Mouse (Mus musculus): ENCODE measurements at regions not wholly inside any gene's neighbourhood (a gene's known extent, or its start where the extent isn't known, plus 50 kb on each side); places are given as distances from the start of the nearest gene placed in this dataset.

GRCm38 (mm10) chr15:6029214-6029613 lies 270.4 kb upstream of the Dab2 start:
- WGBS: 81% methylated on average over 1 of the region's 1 CpGs
- Histone ChIP-seq H3K9ac (ENCODE audit: low read depth, low read length) (no peak overlapping the region), H3K27me3 (ENCODE audit: control insufficient read depth, insufficient read depth, low read length) (no peaks in the 10 kb centered on the region), H3K36me3 (ENCODE audit: control insufficient read depth, insufficient read depth, low read length) (no peaks in the 10 kb centered on the region), H3K4me3 (ENCODE audit: low read length) (no peak overlapping the region), H3K9me3 (ENCODE audit: control insufficient read depth, low read length) (no peaks in the 10 kb centered on the region), H3K27ac (ENCODE audit: low read depth, low read length) (no peak overlapping the region), H3K4me2 (replicated peaks; ENCODE audit: low read depth, low read length) (no peak overlapping the region), H3K4me1 (ENCODE audit: control insufficient read depth, insufficient read depth, low read length) (no peaks in the 10 kb centered on the region)
- no peak for ATAC-seq (ENCODE audit: low FRiP score, low TSS enrichment)

- H3K4me3 ChIP-seq (ENCODE audit: low read length): no peak overlapping the region
- H3K9me3 ChIP-seq (ENCODE audit: control insufficient read depth, low read length): no peaks in the 10 kb centered on the region
- no peak for ATAC-seq (ENCODE audit: low FRiP score, low TSS enrichment)
- no peaks in the 10 kb centered on the region for H3K36me3 ChIP-seq (ENCODE audit: control insufficient read depth, insufficient read depth, low read length)
- H3K4me1 ChIP-seq (ENCODE audit: control insufficient read depth, insufficient read depth, low read length): no peaks in the 10 kb centered on the region
- WGBS: 78% methylated on average over 5 of the region's 5 CpGs
- H3K27ac ChIP-seq (ENCODE audit: low read depth, low read length): no peak overlapping the region
- no peak overlapping the region for H3K9ac ChIP-seq (ENCODE audit: low read depth, low read length)
- H3K27me3 ChIP-seq (ENCODE audit: control insufficient read depth, insufficient read depth, low read length): no peaks in the 10 kb centered on the region
- no peak overlapping the region for H3K4me2 ChIP-seq (replicated peaks; ENCODE audit: low read depth, low read length)
Observed at GRCm38 (mm10) chr15:6030396-6030795, 269.2 kb upstream of the Dab2 start.

DNA sequence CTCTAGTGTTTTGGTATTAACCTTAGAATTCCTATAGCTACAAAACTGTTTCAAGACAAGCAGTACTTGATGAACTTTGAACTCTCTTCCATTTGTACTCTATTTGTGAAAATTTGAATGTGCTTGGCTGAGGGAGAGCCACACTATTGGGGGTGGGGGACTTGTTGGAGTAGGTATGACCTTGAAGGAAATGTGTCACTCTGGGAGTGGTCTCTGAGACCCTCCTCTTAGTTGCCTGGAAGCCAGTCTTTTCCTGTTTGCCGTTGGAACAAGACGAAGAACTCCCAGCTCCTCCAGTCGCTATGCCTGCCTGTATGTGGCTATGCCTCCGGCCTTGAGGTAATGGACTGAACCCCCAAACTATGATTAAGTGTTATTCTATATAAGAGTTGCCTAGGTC lies 265.4 kb upstream of the Dab2 start:
- H3K27me3 ChIP-seq (ENCODE audit: control insufficient read depth, insufficient read depth, low read length): no peaks in the 10 kb centered on the region
- no peak overlapping the region for H3K4me2 ChIP-seq (replicated peaks; ENCODE audit: low read depth, low read length)
- WGBS: 95% methylated on average over 4 of the region's 4 CpGs
- H3K4me1 ChIP-seq (ENCODE audit: control insufficient read depth, insufficient read depth, low read length): no peaks in the 10 kb centered on the region
- no peak for ATAC-seq (ENCODE audit: low FRiP score, low TSS enrichment)
- H3K27ac ChIP-seq (ENCODE audit: low read depth, low read length): no peak overlapping the region
- no peak overlapping the region for H3K9ac ChIP-seq (ENCODE audit: low read depth, low read length)
- H3K9me3 ChIP-seq (ENCODE audit: control insufficient read depth, low read length): no peaks in the 10 kb centered on the region
- H3K4me3 ChIP-seq (ENCODE audit: low read length): no peak overlapping the region
- no peaks in the 10 kb centered on the region for H3K36me3 ChIP-seq (ENCODE audit: control insufficient read depth, insufficient read depth, low read length)

GRCm38 (mm10) chr15:6044511-6045256 lies 254.9 kb upstream of the Dab2 start:
- H3K36me3 ChIP-seq (ENCODE audit: control insufficient read depth, insufficient read depth, low read length): no peaks in the 10 kb centered on the region
- no peaks in the 10 kb centered on the region for H3K9me3 ChIP-seq (ENCODE audit: control insufficient read depth, low read length)
- no peaks in the 10 kb centered on the region for H3K27me3 ChIP-seq (ENCODE audit: control insufficient read depth, insufficient read depth, low read length)
- WGBS: 39% methylated on average over 10 of the region's 10 CpGs
- H3K27ac ChIP-seq (ENCODE audit: low read depth, low read length): no peak overlapping the region
- H3K4me3 ChIP-seq (ENCODE audit: low read length): no peak overlapping the region
- H3K9ac ChIP-seq (ENCODE audit: low read depth, low read length): no peak overlapping the region
- H3K4me1 ChIP-seq (ENCODE audit: control insufficient read depth, insufficient read depth, low read length): no peaks in the 10 kb centered on the region
- H3K4me2 ChIP-seq (replicated peaks; ENCODE audit: low read depth, low read length): no peak overlapping the region
- ATAC-seq (ENCODE audit: low FRiP score, low TSS enrichment): no peak

- Histone ChIP-seq H3K36me3 (ENCODE audit: control insufficient read depth, insufficient read depth, low read length) (no peaks in the 10 kb centered on the region), H3K9me3 (ENCODE audit: control insufficient read depth, low read length) (no peaks in the 10 kb centered on the region), H3K27me3 (ENCODE audit: control insufficient read depth, insufficient read depth, low read length) (no peaks in the 10 kb centered on the region), H3K27ac (ENCODE audit: low read depth, low read length) (no peak overlapping the region), H3K9ac (ENCODE audit: low read depth, low read length) (no peak overlapping the region), H3K4me2 (replicated peaks; ENCODE audit: low read depth, low read length) (no peak overlapping the region), H3K4me1 (ENCODE audit: control insufficient read depth, insufficient read depth, low read length) (no peaks in the 10 kb centered on the region), H3K4me3 (ENCODE audit: low read length) (no peak overlapping the region)
- no peak for ATAC-seq (ENCODE audit: low FRiP score, low TSS enrichment)
- WGBS: 88% methylated on average over 3 of the region's 3 CpGs
Observed at GRCm38 (mm10) chr15:6055703-6056102, 243.9 kb upstream of the Dab2 start.

- Histone ChIP-seq H3K9me3 (ENCODE audit: control insufficient read depth, low read length) (no peaks in the 10 kb centered on the region), H3K27me3 (ENCODE audit: control insufficient read depth, insufficient read depth, low read length) (no peaks in the 10 kb centered on the region), H3K4me3 (ENCODE audit: low read length) (no peak overlapping the region), H3K9ac (ENCODE audit: low read depth, low read length) (no peak overlapping the region), H3K36me3 (ENCODE audit: control insufficient read depth, insufficient read depth, low read length) (no peaks in the 10 kb centered on the region), H3K4me1 (ENCODE audit: control insufficient read depth, insufficient read depth, low read length) (no peaks in the 10 kb centered on the region), H3K27ac (ENCODE audit: low read depth, low read length) (no peak overlapping the region), H3K4me2 (replicated peaks; ENCODE audit: low read depth, low read length) (no peak overlapping the region; the same call in 1 of the 2 replicates)
- ATAC-seq (ENCODE audit: low FRiP score, low TSS enrichment): no peak
- WGBS: 56% methylated on average over 11 of the region's 11 CpGs
Observed at GRCm38 (mm10) chr15:6056887-6057626, 242.5 kb upstream of the Dab2 start.

DNA sequence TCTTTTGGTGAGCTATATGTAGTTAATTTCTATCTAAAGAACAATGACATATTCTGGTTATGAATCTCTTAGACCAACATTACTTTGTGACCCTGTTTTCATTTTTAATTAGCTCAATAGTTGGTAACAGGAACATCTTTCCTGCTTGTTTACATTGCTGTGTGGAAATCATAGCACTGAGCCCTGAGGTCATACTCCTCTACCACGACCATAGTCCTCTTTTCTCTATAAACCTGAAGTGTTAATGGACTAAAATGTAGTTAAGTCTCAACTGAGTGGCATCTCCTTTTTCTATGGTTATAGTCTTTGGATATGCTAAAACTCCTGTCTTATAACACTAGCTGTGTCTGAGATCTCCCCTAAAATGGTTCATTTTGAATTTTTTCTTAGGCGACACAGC lies 240.2 kb upstream of the Dab2 start:
- no peak overlapping the region for H3K4me3 ChIP-seq (ENCODE audit: low read length)
- H3K27me3 ChIP-seq (ENCODE audit: control insufficient read depth, insufficient read depth, low read length): no peaks in the 10 kb centered on the region
- no peaks in the 10 kb centered on the region for H3K36me3 ChIP-seq (ENCODE audit: control insufficient read depth, insufficient read depth, low read length)
- 74% methylated on average over 2 of the region's 2 CpGs for WGBS
- no peaks in the 10 kb centered on the region for H3K9me3 ChIP-seq (ENCODE audit: control insufficient read depth, low read length)
- no peak overlapping the region for H3K27ac ChIP-seq (ENCODE audit: low read depth, low read length)
- H3K9ac ChIP-seq (ENCODE audit: low read depth, low read length): no peak overlapping the region
- H3K4me2 ChIP-seq (replicated peaks; ENCODE audit: low read depth, low read length): no peak overlapping the region
- H3K4me1 ChIP-seq (ENCODE audit: control insufficient read depth, insufficient read depth, low read length): no peaks in the 10 kb centered on the region
- ATAC-seq (ENCODE audit: low FRiP score, low TSS enrichment): no peak

- Histone ChIP-seq H3K27ac (ENCODE audit: low read depth, low read length) (no peak overlapping the region), H3K4me2 (replicated peaks; ENCODE audit: low read depth, low read length) (no peak overlapping the region), H3K9me3 (ENCODE audit: control insufficient read depth, low read length) (no peaks in the 10 kb centered on the region), H3K27me3 (ENCODE audit: control insufficient read depth, insufficient read depth, low read length) (no peaks in the 10 kb centered on the region), H3K4me1 (ENCODE audit: control insufficient read depth, insufficient read depth, low read length) (no peaks in the 10 kb centered on the region), H3K9ac (ENCODE audit: low read depth, low read length) (no peak overlapping the region), H3K36me3 (ENCODE audit: control insufficient read depth, insufficient read depth, low read length) (no peaks in the 10 kb centered on the region), H3K4me3 (ENCODE audit: low read length) (no peak overlapping the region)
- no peak for ATAC-seq (ENCODE audit: low FRiP score, low TSS enrichment)
- WGBS: 83% methylated on average over 5 of the region's 5 CpGs
Observed at GRCm38 (mm10) chr15:6059790-6060189, 239.8 kb upstream of the Dab2 start.

DNA sequence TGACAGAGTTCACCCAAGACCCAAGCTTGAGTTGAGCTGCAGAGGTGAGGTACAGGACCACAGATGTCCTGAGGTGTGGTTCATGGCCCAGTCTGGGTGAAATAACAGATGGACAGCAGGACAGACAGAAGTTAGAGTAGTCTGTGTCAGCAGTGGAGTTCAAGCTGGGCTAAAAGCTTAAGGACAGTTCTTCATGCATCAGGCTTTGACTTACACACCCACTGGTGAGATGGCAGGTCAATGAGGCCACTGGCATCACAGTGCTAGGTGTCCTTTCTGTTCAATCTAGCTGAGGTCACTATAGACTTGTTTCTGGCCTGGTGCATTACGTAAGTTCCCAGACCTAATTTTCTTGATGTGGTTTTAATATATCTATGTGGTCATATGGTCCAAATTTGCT lies 238.9 kb upstream of the Dab2 start:
- ATAC-seq (ENCODE audit: low FRiP score, low TSS enrichment): no peak
- Histone ChIP-seq H3K27me3 (ENCODE audit: control insufficient read depth, insufficient read depth, low read length) (no peaks in the 10 kb centered on the region), H3K36me3 (ENCODE audit: control insufficient read depth, insufficient read depth, low read length) (no peaks in the 10 kb centered on the region), H3K9ac (ENCODE audit: low read depth, low read length) (no peak overlapping the region), H3K27ac (ENCODE audit: low read depth, low read length) (no peak overlapping the region), H3K4me1 (ENCODE audit: control insufficient read depth, insufficient read depth, low read length) (no peaks in the 10 kb centered on the region), H3K9me3 (ENCODE audit: control insufficient read depth, low read length) (no peaks in the 10 kb centered on the region), H3K4me3 (ENCODE audit: low read length) (no peak overlapping the region), H3K4me2 (replicated peaks; ENCODE audit: low read depth, low read length) (no peak overlapping the region)
- WGBS: 100% methylated on average over 1 of the region's 1 CpGs

All from kidney, embryonic 14.5 days (tissue).